Mouse (Mus musculus) midbrain, postnatal 0 days (tissue): ENCODE results near the gene Cpne7. TPM values are rescaled to one million over a fixed set of nuclear protein-coding genes. Genes with fewer than 3 reads are reported as not detected.

Experiments
- ATAC-seq: fragments of 200-750 bp; cut with Nextera tagmentation; 2 replicates; pipeline ENCODE4 v1.8.0; 2017; ENCODE audit warnings: moderate number of reproducible peaks, mild to moderate bottlenecking, moderate TSS enrichment, moderate library complexity; ENCODE audit not compliant: low FRiP score
- DNase-seq: peaks from one replicate; pipeline ENCODE4 v3.0.0-alpha.2; 2015; ENCODE audit warnings: low spot score
- H3K27ac ChIP-seq: fragments of 300-500 bp; sonication (generic); 2 replicates; pipeline ENCODE4 v1.5.1; 2014; ENCODE audit warnings: low read depth, mild to moderate bottlenecking, low read length, mixed read lengths
- H3K27me3 ChIP-seq: fragments of 300-500 bp; sonication (generic); 2 replicates; pipeline ENCODE4 v1.6.1; 2014; ENCODE audit warnings: low read length, control low read depth, mixed read lengths; ENCODE audit not compliant: insufficient read depth
- H3K36me3 ChIP-seq: fragments of 300-500 bp; sonication (generic); 2 replicates; pipeline ENCODE4 v1.6.1; 2014; ENCODE audit warnings: low read length, control low read depth, mixed read lengths; ENCODE audit not compliant: insufficient read depth
- H3K4me1 ChIP-seq: fragments of 300-500 bp; sonication (generic); 2 replicates; pipeline ENCODE4 v1.6.1; 2014; ENCODE audit warnings: mild to moderate bottlenecking, control low read depth, antibody characterized with exemption, low read length, mixed read lengths; ENCODE audit not compliant: insufficient read depth
- H3K4me2 ChIP-seq: fragments of 300-500 bp; sonication (generic); 2 replicates; pipeline ENCODE4 v1.6.1; 2014; ENCODE audit warnings: low read depth, mild to moderate bottlenecking, low read length, mixed read lengths; ENCODE audit not compliant: poor library complexity, severe bottlenecking
- H3K4me3 ChIP-seq: fragments of 300-500 bp; sonication (generic); 2 replicates; pipeline ENCODE4 v1.5.1; 2014; ENCODE audit warnings: low read depth, mild to moderate bottlenecking, low read length, moderate library complexity
- H3K9ac ChIP-seq: fragments of 300-500 bp; sonication (generic); replicated peaks from 2 replicates; pipeline ENCODE4 v1.6.1; 2014; ENCODE audit warnings: mild to moderate bottlenecking, low read length, moderate library complexity, mixed read lengths; ENCODE audit not compliant: poor library complexity, severe bottlenecking
- H3K9me3 ChIP-seq: fragments of 300-500 bp; sonication (generic); 2 replicates; pipeline ENCODE4 v1.6.1; 2016; ENCODE audit warnings: low read length, control low read depth
- CTCF ChIP-seq: IDR thresholded peaks from 2 replicates; pipeline ENCODE4 v1.5.1; 2016; ENCODE audit warnings: antibody characterized with exemption, mild to moderate bottlenecking
- WGBS: fragments of 180-500 bp; shearing (Covaris S2); extraction: QIAGEN DNeasy Blood & Tissue Kit; methylation state at CpG from one replicate; pipeline ENCODE4 v1.1.7; 2014; 5-methylcytosine and 5-hydroxymethylcytosine counted together
- polyA plus RNA-seq: library from polyadenylated mRNA; unstranded; fragments of >200 nt; fragmentation: Nextera tagmentation; extraction: Ambion mirVana; gene quantifications from 2 replicates; pipeline ENCODE4 v1.2.1, GENCODE M21; 2015
- total RNA-seq: library from RNA; depleted of rRNA; stranded (reverse); fragments of >200 nt; gene quantifications from 2 replicates; pipeline ENCODE4 v1.2.3, GENCODE M21; 2014

Gene Cpne7
- total and polyA plus RNA-seq, 2 experiments from 2014 or later: 29.1 to 29.2 TPM

DNA sequence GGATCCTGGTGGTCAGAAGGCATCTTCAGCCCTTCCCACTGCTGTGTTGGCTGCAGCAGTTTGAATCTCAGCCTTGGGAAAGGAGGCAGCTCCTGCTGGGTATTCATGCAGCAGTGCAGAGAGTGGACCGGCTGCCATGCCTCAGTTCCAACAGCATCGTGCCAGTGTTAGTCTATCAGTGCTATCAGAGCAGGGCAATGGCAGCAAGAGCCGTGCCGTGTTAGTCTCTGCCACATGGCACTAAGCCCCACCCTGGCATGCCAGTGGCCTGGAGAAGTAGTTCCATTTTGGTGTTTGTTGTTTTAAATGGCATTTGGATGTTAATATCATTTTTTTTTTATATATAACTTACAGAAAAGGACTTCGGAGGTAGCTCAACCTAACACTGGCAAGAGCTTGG is 8.2 kb upstream of the Cpne7 start:
- WGBS: 80% methylated on average over 5 of the region's 5 CpGs
- H3K9ac ChIP-seq: no peak overlapping the region
- H3K27ac ChIP-seq: no peak overlapping the region
- ATAC-seq (no peak), DNase-seq (no peak)
- H3K27me3 ChIP-seq: no peaks in the 10 kb centered on the region
- no peaks in the 10 kb centered on the region for H3K9me3 ChIP-seq
- H3K36me3 ChIP-seq: peaks cover 14% of the 10 kb centered on the region
- no peak overlapping the region for H3K4me3 ChIP-seq
- no peak overlapping the region for H3K4me2 ChIP-seq
- no peaks in the 10 kb centered on the region for H3K4me1 ChIP-seq
- TF ChIP-seq CTCF: no peak

- H3K9me3 ChIP-seq: no peaks in the 10 kb centered on the region
- no peak overlapping the region for H3K4me2 ChIP-seq
- H3K36me3 ChIP-seq: peaks cover under 1% of the 10 kb centered on the region
- no peak overlapping the region for H3K27ac ChIP-seq
- no peak overlapping the region for H3K9ac ChIP-seq
- DNase-seq (peak; percentile 59), ATAC-seq (no peak)
- H3K4me1 ChIP-seq: no peaks in the 10 kb centered on the region
- peak; percentile 80 for TF ChIP-seq CTCF
- peaks cover under 1% of the 10 kb centered on the region; the same call in 1 of the 2 replicates for H3K27me3 ChIP-seq
- 21% methylated on average over 4 of the region's 4 CpGs for WGBS
- H3K4me3 ChIP-seq: no peak overlapping the region
Measured at GRCm38 (mm10) chr8:123110649-123111048, 6.5 kb upstream of the Cpne7 start.

- ATAC-seq (no peak), DNase-seq (no peak)
- Histone ChIP-seq H3K36me3 (no peaks in the 10 kb centered on the region), H3K27ac (no peak overlapping the region), H3K9me3 (no peaks in the 10 kb centered on the region), H3K4me2 (no peak overlapping the region), H3K4me1 (0 out of 2 replicates have a peak, but pooled peaks cover 4% of the 10 kb centered on the region), H3K27me3 (peaks cover 13% of the 10 kb centered on the region), H3K4me3 (no peak overlapping the region), H3K9ac (no peak overlapping the region)
- TF ChIP-seq CTCF: no peak
- WGBS: 81% methylated on average over 9 of the region's 9 CpGs
Measured at GRCm38 (mm10) chr8:123112892-123113291, 4.3 kb upstream of the Cpne7 start.

DNA sequence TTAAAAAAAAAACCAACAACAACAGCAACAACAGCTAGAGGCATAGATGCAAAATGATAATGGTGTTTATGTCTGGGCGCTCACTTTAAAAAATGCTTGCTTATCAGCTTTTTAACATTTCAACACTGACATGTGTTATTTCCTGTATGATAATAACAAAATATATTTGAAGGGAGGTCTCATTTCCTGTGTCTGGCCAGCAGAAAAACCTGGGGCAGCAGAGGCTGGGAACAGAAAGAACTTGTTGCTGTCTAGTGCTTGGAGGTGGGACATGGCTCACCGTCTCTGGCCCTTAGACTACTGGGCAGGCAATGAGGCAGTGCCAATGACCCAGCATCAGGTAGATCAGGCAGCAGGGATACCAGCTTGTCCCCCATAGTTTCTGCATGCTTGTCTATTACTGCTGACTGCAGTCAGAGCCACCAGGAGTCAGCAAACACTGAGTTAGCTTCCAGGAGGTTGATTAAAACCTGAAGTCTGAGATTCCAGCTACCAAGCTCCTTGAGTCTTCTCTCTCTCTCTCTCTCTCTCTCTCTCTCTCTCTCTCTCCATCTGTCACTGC is 3.2 kb upstream of the Cpne7 start:
- Histone ChIP-seq H3K4me1 (0 out of 2 replicates have a peak, but pooled peaks cover 4% of the 10 kb centered on the region), H3K27ac (no peak overlapping the region), H3K36me3 (no peaks in the 10 kb centered on the region), H3K9me3 (no peaks in the 10 kb centered on the region), H3K4me3 (no peak overlapping the region), H3K27me3 (peaks cover 19% of the 10 kb centered on the region), H3K9ac (no peak overlapping the region), H3K4me2 (no peak overlapping the region)
- 72% methylated on average over 2 of the region's 2 CpGs for WGBS
- DNase-seq (peak; percentile 43), ATAC-seq (no peak)
- peak; percentile 59 for TF ChIP-seq CTCF

DNA sequence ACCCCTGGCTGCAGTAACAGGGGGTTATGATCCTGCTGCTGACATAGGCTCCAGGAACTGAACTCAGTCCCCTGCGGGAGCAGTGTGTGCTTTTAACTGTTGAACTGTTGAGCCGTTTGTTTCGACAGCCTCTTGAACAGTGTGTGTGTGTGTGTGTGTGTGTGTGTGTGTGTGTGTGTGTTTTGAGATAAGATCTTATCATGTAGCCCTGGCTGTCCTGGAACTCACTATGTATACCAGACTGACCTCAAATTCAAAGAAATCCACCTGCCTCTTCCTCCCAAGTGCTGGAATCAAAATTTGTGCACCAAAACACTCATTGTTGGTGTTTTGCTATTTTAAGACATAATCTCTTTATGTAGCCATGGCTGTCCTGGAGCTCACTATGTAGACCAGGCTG is 2.5 kb upstream of the Cpne7 start:
- DNase-seq: no peak
- H3K27me3 ChIP-seq: peaks cover 19% of the 10 kb centered on the region
- no peak overlapping the region for H3K4me2 ChIP-seq
- H3K9ac ChIP-seq: no peak overlapping the region
- 74% methylated on average over 3 of the region's 3 CpGs for WGBS
- H3K36me3 ChIP-seq: no peaks in the 10 kb centered on the region
- ATAC-seq: no peak
- H3K27ac ChIP-seq: no peak overlapping the region
- no peak overlapping the region for H3K4me3 ChIP-seq
- TF ChIP-seq CTCF: no peak
- H3K4me1 ChIP-seq: 0 out of 2 replicates have a peak, but pooled peaks cover 4% of the 10 kb centered on the region
- no peaks in the 10 kb centered on the region for H3K9me3 ChIP-seq

DNA sequence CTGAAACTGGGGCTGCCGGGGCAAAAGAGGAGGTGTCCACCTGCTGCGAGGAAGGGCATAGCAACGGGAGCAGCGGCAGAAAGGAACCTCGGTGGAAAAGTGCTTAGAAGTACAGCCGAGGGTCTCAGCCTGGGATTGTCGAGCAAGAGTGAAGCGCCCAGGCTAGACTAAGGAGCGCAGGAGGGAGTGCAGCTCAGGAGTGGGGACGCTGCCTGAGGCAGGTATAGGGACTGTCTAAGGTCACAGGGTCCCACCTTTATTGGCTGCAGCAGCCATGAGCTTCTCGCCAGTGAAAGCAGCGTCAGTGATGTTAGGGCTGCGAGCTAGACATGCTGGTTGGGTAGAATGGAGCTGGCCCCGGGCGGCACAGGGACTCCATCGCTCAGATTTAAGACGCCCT is 570 bp downstream of the Cpne7 start:
- peaks cover 19% of the 10 kb centered on the region for H3K27me3 ChIP-seq
- H3K4me1 ChIP-seq: 0 out of 2 replicates have a peak, but pooled peaks cover 4% of the 10 kb centered on the region
- no peak for ATAC-seq
- no peaks in the 10 kb centered on the region for H3K9me3 ChIP-seq
- DNase-seq: no peak
- H3K9ac ChIP-seq: peak overlapping the region; percentile 61
- peak overlapping the region; percentile 87 for H3K4me2 ChIP-seq
- 1% methylated on average over 17 of the region's 17 CpGs for WGBS
- no peak for TF ChIP-seq CTCF
- peak overlapping the region; percentile 51 for H3K4me3 ChIP-seq
- H3K36me3 ChIP-seq: no peaks in the 10 kb centered on the region
- no peak overlapping the region for H3K27ac ChIP-seq
